Mouse (Mus musculus) hindbrain, embryonic 12.5 days (tissue): ENCODE data around the gene Bad. TPM values are rescaled to one million over a fixed set of nuclear protein-coding genes. Genes with fewer than 3 reads are reported as not detected.

Experiments
- ATAC-seq: fragments of 200-750 bp; cut with Nextera tagmentation; 2 replicates; pipeline ENCODE4 v1.8.0; 2017; ENCODE audit warnings: moderate TSS enrichment; ENCODE audit not compliant: low FRiP score
- H3K27ac ChIP-seq: fragments of 300-500 bp; sonication (generic); 2 replicates; pipeline ENCODE4 v1.5.1; 2016; ENCODE audit warnings: mild to moderate bottlenecking
- H3K27me3 ChIP-seq: fragments of 300-500 bp; sonication (generic); 2 replicates; pipeline ENCODE4 v1.6.1; 2016; ENCODE audit warnings: mild to moderate bottlenecking
- H3K36me3 ChIP-seq: fragments of 300-500 bp; sonication (generic); 2 replicates; pipeline ENCODE4 v1.6.1; 2016; ENCODE audit warnings: mild to moderate bottlenecking
- H3K4me1 ChIP-seq: fragments of 300-500 bp; sonication (generic); 2 replicates; pipeline ENCODE4 v1.6.1; 2016
- H3K4me2 ChIP-seq: fragments of 300-500 bp; sonication (generic); replicated peaks from 2 replicates; pipeline ENCODE4 v1.6.1; 2016; ENCODE audit warnings: mild to moderate bottlenecking
- H3K4me3 ChIP-seq: fragments of 300-500 bp; sonication (generic); 2 replicates; pipeline ENCODE4 v1.5.1; 2016; ENCODE audit warnings: mild to moderate bottlenecking
- H3K9ac ChIP-seq: fragments of 300-500 bp; sonication (generic); 2 replicates; pipeline ENCODE4 v1.6.1; 2016; ENCODE audit warnings: mild to moderate bottlenecking, moderate library complexity
- H3K9me3 ChIP-seq: fragments of 300-500 bp; sonication (generic); replicated peaks from 2 replicates; pipeline ENCODE4 v1.6.1; 2016; ENCODE audit warnings: mild to moderate bottlenecking
- WGBS: fragments of 180-500 bp; shearing (Covaris S2); methylation state at CpG from one replicate; pipeline ENCODE4 v1.1.7; 2016; 5-methylcytosine and 5-hydroxymethylcytosine counted together
- polyA plus RNA-seq: library from polyadenylated mRNA; unstranded; fragments of >200 nt; fragmentation: Nextera tagmentation; extraction: Ambion mirVana; gene quantifications from 2 replicates; pipeline ENCODE4 v1.2.1, GENCODE M21; 2016

The Bad gene
- polyA plus RNA-seq, 1 experiment from 2014 or later, result 71.7 TPM

- Histone ChIP-seq H3K9me3 (no peaks in the 10 kb centered on the region), H3K4me3 (peak within 1 kb of the TSS; percentile 85), H3K4me2 (peak within 1 kb of the TSS; percentile 99), H3K27me3 (peaks cover 2% of the 10 kb centered on the region; the same call in 1 of the 2 replicates), H3K27ac (peak within 1 kb of the TSS; percentile 94), H3K36me3 (no peaks in the 10 kb centered on the region), H3K9ac (peak within 1 kb of the TSS; percentile 90), H3K4me1 (peaks cover 33% of the 10 kb centered on the region)
- ATAC-seq, result peak; percentile 84
- WGBS, result under 1% methylated on average over 27 of the region's 27 CpGs
These were observed 609 bp downstream of the Bad start, which contains the start of gene Gpr137 for GRCm38 (mm10) chr19:6942249-6942691. Gene Gpr137 (minus strand): TSS chr19:6942480.

GRCm38 (mm10) chr19:6942764-6943163 is 1.1 kb downstream of the Bad start:
- Histone ChIP-seq H3K4me1 (peaks cover 33% of the 10 kb centered on the region), H3K9ac (peak overlapping the region; percentile 90), H3K9me3 (no peaks in the 10 kb centered on the region), H3K36me3 (no peaks in the 10 kb centered on the region), H3K4me2 (peak overlapping the region; percentile 99), H3K27ac (peak overlapping the region; percentile 94), H3K27me3 (peaks cover 2% of the 10 kb centered on the region; the same call in 1 of the 2 replicates), H3K4me3 (peak overlapping the region; percentile 85)
- no peak for ATAC-seq
- WGBS, result 30% methylated on average over 5 of the region's 5 CpGs

- Histone ChIP-seq H3K27ac (no peak overlapping the region), H3K27me3 (no peaks in the 10 kb centered on the region), H3K4me1 (peaks cover 29% of the 10 kb centered on the region), H3K36me3 (no peaks in the 10 kb centered on the region; the same call in 1 of the 2 replicates), H3K9me3 (no peaks in the 10 kb centered on the region), H3K4me2 (no peak overlapping the region), H3K9ac (no peak overlapping the region), H3K4me3 (no peak overlapping the region)
- 92% methylated on average over 6 of the region's 6 CpGs for WGBS
- no peak for ATAC-seq
These were observed 2.0 kb downstream of the Bad start for GRCm38 (mm10) chr19:6943709-6944108.

GRCm38 (mm10) chr19:6947742-6948141 is 6.1 kb downstream of the Bad start:
- no peaks in the 10 kb centered on the region; the same call in 1 of the 2 replicates for H3K36me3 ChIP-seq
- no peak overlapping the region for H3K9ac ChIP-seq
- H3K4me3 ChIP-seq, result no peak overlapping the region
- no peaks in the 10 kb centered on the region for H3K9me3 ChIP-seq
- H3K27me3 ChIP-seq, result no peaks in the 10 kb centered on the region
- no peak overlapping the region for H3K4me2 ChIP-seq
- peaks cover 20% of the 10 kb centered on the region for H3K4me1 ChIP-seq
- no peak for ATAC-seq
- no peak overlapping the region for H3K27ac ChIP-seq
- 44% methylated on average over 4 of the region's 4 CpGs for WGBS

- peaks cover 19% of the 10 kb centered on the region for H3K4me1 ChIP-seq
- 77% methylated on average over 4 of the region's 4 CpGs for WGBS
- H3K9ac ChIP-seq, result no peak overlapping the region
- H3K4me3 ChIP-seq, result no peak overlapping the region
- no peak overlapping the region for H3K4me2 ChIP-seq
- no peak for ATAC-seq
- H3K27ac ChIP-seq, result no peak overlapping the region
- no peaks in the 10 kb centered on the region for H3K9me3 ChIP-seq
- H3K36me3 ChIP-seq, result no peaks in the 10 kb centered on the region; the same call in 1 of the 2 replicates
- H3K27me3 ChIP-seq, result no peaks in the 10 kb centered on the region
These were observed 6.5 kb downstream of the Bad start for GRCm38 (mm10) chr19:6948186-6948585.

GRCm38 (mm10) chr19:6949532-6949931 is 7.9 kb downstream of the Bad start:
- no peak overlapping the region for H3K4me3 ChIP-seq
- no peak for ATAC-seq
- 0 out of 2 replicates have a peak overlapping the region, but pooled peaks have one; percentile 95 for H3K4me2 ChIP-seq
- no peaks in the 10 kb centered on the region for H3K27me3 ChIP-seq
- no peak overlapping the region for H3K9ac ChIP-seq
- no peaks in the 10 kb centered on the region; the same call in 1 of the 2 replicates for H3K36me3 ChIP-seq
- 89% methylated on average over 5 of the region's 5 CpGs for WGBS
- no peaks in the 10 kb centered on the region for H3K9me3 ChIP-seq
- peaks cover 22% of the 10 kb centered on the region for H3K4me1 ChIP-seq
- H3K27ac ChIP-seq, result no peak overlapping the region

GRCm38 (mm10) chr19:6949951-6950350 is 8.3 kb downstream of the Bad start:
- no peaks in the 10 kb centered on the region for H3K9me3 ChIP-seq
- peak overlapping the region; percentile 97; the same call in 1 of the 2 replicates for H3K27ac ChIP-seq
- no peak for ATAC-seq
- H3K9ac ChIP-seq, result peak overlapping the region; percentile 77
- H3K36me3 ChIP-seq, result peaks cover 4% of the 10 kb centered on the region; the same call in 1 of the 2 replicates
- H3K4me2 ChIP-seq, result peak overlapping the region; percentile 95
- H3K4me1 ChIP-seq, result peaks cover 22% of the 10 kb centered on the region
- H3K27me3 ChIP-seq, result no peaks in the 10 kb centered on the region
- 42% methylated on average over 5 of the region's 5 CpGs for whole genome bisulfite sequencing
- peak overlapping the region; percentile 56 for H3K4me3 ChIP-seq

GRCm38 (mm10) chr19:6950613-6951153 is 9.0 kb downstream of the Bad start:
- Histone ChIP-seq H3K27me3 (no peaks in the 10 kb centered on the region), H3K9me3 (no peaks in the 10 kb centered on the region), H3K4me1 (peaks cover 22% of the 10 kb centered on the region), H3K9ac (peak overlapping the region; percentile 77), H3K4me2 (peak overlapping the region; percentile 95), H3K36me3 (peaks cover 9% of the 10 kb centered on the region; the same call in 1 of the 2 replicates), H3K4me3 (peak overlapping the region; percentile 56), H3K27ac (peak overlapping the region; percentile 97)
- WGBS, result 0% methylated on average over 28 of the region's 28 CpGs
- ATAC-seq, result peak; percentile 63

- ATAC-seq, result peak; percentile 83
- peak overlapping the region; percentile 77 for H3K9ac ChIP-seq
- peaks cover 22% of the 10 kb centered on the region for H3K4me1 ChIP-seq
- no peaks in the 10 kb centered on the region for H3K9me3 ChIP-seq
- WGBS, result under 1% methylated on average over 35 of the region's 35 CpGs
- H3K36me3 ChIP-seq, result peaks cover 12% of the 10 kb centered on the region; the same call in 1 of the 2 replicates
- peak overlapping the region; percentile 97 for H3K27ac ChIP-seq
- peak overlapping the region; percentile 95 for H3K4me2 ChIP-seq
- H3K4me3 ChIP-seq, result peak overlapping the region; percentile 56
- H3K27me3 ChIP-seq, result no peaks in the 10 kb centered on the region
These were observed 9.8 kb downstream of the Bad start for GRCm38 (mm10) chr19:6951381-6951968.

- Histone ChIP-seq H3K27me3 (no peaks in the 10 kb centered on the region), H3K9me3 (no peaks in the 10 kb centered on the region), H3K4me1 (peaks cover 22% of the 10 kb centered on the region), H3K4me3 (peak overlapping the region; percentile 56), H3K27ac (peak overlapping the region; percentile 97), H3K4me2 (peak overlapping the region; percentile 95), H3K9ac (peak overlapping the region; percentile 77), H3K36me3 (peaks cover 12% of the 10 kb centered on the region; the same call in 1 of the 2 replicates)
- ATAC-seq, result peak; percentile 12; the same call in 1 of the 2 replicates
- WGBS, result 4% methylated on average over 31 of the region's 31 CpGs
These were observed 10.5 kb downstream of the Bad start for GRCm38 (mm10) chr19:6951994-6952711.

- peaks cover 22% of the 10 kb centered on the region for H3K4me1 ChIP-seq
- H3K4me3 ChIP-seq, result peak overlapping the region; percentile 56
- ATAC-seq, result no peak
- H3K4me2 ChIP-seq, result peak overlapping the region; percentile 95
- no peaks in the 10 kb centered on the region for H3K27me3 ChIP-seq
- H3K9ac ChIP-seq, result peak overlapping the region; percentile 77
- no peaks in the 10 kb centered on the region for H3K9me3 ChIP-seq
- 28% methylated on average over 3 of the region's 3 CpGs for whole genome bisulfite sequencing
- peaks cover 12% of the 10 kb centered on the region; the same call in 1 of the 2 replicates for H3K36me3 ChIP-seq
- H3K27ac ChIP-seq, result 0 out of 2 replicates have a peak overlapping the region, but pooled peaks have one; percentile 26
These were observed 11.0 kb downstream of the Bad start for GRCm38 (mm10) chr19:6952712-6953037.

- H3K9ac ChIP-seq, result 0 out of 2 replicates have a peak overlapping the region, but pooled peaks have one; percentile 18
- H3K4me3 ChIP-seq, result no peak overlapping the region
- H3K4me1 ChIP-seq, result peaks cover 22% of the 10 kb centered on the region
- no peaks in the 10 kb centered on the region for H3K9me3 ChIP-seq
- H3K4me2 ChIP-seq, result no peak overlapping the region
- no peak for ATAC-seq
- no peaks in the 10 kb centered on the region for H3K27me3 ChIP-seq
- peaks cover 12% of the 10 kb centered on the region; the same call in 1 of the 2 replicates for H3K36me3 ChIP-seq
- H3K27ac ChIP-seq, result no peak overlapping the region
- 56% methylated on average over 9 of the region's 9 CpGs for WGBS
These were observed 12.4 kb downstream of the Bad start for GRCm38 (mm10) chr19:6954046-6954445.
